Mouse (Mus musculus) ovary, postnatal 10 days (tissue): ENCODE results near the gene Hist3h2a.

ENCODE experiments used
- DNase-seq: peaks from one replicate; pipeline ENCODE4 v3.0.0; 2022; ENCODE audit warnings: low spot score

Gene Hist3h2a

DNA sequence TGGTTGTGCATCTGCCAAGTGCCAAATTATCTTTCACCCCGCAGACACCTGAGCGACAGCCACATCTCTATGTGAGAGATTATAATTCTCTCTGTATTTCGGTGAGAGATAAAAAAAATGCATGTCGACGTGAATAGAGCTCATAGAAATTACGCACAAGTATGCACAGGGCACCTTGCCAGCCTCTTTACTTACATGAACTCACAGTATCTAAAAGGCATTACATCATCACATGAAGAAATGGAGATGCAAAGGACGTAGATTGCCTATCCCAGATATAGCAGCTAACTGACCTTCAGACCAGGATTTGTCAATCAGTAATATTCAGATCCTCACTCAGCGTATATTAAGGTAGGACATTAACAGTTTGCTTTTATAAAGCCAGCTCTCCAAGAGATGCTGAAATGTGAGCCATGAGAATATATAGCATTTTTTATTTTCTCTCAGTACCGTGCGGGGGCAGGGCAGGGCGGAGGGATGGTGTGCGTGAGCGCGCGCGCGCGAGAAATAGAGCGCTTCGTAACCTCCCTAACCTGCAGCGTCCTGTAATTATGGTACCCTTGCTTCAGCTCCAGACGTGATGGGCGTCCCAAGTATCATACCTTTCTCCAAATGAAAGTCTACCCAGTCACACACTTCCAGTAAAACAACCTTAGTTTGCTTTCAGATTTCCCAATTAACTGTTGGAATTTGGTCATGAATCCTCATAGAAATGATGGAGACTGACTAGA is 6.5 kb upstream of the Hist3h2a start:
- no peak for DNase-seq

DNA sequence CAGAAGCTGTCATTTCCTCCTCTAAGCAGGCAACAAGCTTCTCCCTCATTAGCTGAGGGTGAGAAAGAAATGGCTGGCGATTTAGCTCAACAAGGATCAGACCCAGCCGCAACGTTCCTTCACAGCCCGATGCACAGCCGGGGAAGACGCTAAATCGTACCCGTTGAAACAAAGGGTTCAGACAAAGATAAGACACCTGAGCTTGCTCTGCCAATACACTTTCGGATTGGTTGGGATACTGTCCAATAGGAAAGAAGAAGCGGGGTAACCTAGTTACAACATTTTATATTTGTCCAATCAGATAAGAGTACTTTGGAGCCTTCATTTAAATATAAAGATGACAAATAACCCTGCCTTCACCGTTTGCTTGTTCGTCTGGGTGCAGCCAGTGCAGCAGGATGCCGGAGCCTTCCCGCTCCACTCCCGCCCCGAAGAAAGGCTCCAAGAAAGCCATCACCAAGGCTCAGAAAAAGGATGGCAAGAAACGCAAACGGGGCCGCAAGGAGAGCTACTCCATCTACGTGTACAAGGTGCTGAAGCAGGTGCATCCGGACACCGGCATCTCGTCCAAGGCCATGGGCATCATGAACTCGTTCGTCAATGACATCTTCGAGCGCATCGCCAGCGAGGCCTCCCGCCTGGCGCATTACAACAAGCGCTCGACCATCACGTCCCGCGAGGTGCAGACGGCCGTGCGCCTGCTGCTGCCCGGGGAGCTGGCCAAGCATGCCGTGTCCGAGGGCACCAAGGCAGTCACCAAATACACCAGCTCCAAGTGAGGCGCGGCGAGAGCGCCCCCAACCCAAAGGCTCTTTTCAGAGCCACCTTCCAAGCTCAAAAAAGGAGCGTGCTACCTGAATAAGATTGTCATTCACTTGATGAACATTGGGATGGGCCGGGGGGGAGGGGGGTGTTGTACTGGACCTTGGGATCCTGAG is 5.7 kb upstream of the Hist3h2a start, which contains the start of gene Hist3h2ba:
Hist3h2ba (plus strand) TSS at position 379 of the 938 bp plus-strand sequence.
- no peak for DNase-seq

DNA sequence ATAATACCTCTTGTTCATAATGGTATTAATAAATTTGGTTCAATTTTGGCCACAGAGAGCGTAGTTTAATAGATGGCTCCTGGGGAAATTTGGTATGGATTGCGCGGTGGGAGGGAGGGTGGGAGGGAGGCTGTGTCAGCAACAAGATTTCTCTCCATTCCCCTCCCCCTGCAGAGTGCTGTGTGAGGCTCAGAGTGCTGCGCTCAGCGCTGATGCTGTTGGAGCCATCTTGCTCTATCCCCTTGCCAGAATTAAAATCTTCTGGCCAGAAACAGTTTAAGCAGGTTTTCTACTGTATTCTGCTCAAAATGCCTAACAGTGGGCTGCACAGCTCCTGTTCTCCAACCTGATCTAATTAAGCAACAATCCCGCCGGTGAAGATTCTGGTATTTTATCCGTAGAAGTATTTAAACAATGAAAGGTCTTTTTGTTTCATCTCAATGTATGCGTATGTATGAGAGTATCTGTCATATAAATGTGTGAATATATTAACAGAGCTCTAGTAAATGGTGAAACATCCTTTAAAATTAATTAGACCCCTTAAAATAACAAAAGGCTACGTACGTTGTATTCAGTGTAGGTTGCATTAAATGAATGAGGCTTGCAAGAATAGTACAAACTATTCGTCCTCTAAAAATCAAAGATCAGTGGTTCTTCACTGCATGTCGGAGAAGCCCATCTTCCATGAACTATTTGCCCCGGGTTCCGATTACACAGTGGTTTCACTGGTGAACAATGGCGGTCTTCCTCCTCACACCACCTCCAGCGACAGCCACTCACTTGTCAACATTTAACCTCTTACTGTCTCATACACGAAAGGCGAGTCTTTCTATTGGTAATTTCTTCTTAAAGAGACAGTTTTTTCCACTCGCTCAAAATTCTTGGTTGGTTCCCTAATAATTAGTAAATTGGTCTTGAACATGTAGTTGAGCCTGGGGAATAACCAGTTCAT is 4.7 kb upstream of the Hist3h2a start:
- DNase-seq = no peak

DNA sequence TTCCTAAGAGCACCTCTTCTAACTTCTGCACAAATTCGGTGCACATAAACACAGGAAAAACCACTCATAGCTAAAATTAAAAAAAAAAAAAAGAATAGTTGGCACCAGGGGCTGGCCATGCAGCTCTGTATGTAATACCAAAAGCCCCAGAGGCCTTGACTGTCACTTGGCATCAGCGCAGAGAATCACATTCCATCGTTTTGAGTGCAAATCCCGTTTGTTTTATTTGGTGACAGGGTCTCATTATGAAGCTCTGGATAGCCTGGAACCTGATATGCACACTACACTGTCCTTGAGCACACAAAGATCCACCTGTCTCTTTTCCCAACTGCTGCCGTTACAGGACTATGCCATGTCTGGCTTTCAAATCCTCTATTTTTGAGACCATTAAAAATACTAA is 3.3 kb upstream of the Hist3h2a start:
- no peak for DNase-seq

DNA sequence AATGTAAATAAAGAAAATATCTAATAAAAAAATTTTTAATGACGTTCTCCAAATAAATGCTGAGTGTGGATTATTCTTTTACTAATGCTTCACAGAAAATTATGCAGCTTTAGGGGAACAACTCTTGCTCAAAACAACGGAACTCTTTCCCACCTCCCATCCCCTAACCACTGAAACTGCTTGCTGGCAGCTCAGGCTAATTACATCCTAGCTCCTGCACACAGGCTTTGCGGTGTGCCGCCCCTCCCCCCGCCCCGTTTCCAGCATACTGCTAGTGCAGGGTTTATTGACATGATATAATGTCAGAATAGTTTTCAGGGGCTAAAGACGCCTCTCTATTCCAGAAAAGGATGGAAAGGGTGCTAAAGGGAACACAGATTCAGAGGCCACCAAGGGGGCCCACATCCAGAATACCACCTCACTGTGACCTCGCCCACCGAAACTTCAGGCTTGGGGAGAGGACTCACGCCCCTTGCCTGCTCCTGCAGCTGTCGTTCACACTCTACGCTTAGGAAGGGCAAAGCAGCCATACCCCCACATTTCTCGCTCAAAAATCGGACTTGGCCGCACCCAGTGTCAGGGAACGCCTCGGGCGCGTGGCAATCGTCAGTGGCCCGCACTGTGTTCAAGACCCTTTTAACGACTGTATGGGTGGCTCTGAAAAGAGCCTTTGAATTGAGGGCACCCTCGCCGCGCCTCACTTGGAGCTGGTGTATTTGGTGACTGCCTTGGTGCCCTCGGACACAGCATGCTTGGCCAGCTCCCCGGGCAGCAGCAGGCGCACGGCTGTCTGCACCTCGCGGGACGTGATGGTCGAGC is 925 bp upstream of the Hist3h2a start:
- DNase-seq = no peak

DNA sequence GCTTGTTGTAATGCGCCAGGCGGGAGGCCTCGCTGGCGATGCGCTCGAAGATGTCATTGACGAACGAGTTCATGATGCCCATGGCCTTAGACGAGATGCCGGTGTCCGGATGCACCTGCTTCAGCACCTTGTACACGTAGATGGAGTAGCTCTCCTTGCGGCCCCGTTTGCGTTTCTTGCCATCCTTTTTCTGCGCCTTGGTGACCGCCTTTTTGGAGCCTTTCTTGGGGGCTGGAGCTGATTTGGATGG is 390 bp upstream of the Hist3h2a start:
- DNase-seq = peak; percentile 49

DNA sequence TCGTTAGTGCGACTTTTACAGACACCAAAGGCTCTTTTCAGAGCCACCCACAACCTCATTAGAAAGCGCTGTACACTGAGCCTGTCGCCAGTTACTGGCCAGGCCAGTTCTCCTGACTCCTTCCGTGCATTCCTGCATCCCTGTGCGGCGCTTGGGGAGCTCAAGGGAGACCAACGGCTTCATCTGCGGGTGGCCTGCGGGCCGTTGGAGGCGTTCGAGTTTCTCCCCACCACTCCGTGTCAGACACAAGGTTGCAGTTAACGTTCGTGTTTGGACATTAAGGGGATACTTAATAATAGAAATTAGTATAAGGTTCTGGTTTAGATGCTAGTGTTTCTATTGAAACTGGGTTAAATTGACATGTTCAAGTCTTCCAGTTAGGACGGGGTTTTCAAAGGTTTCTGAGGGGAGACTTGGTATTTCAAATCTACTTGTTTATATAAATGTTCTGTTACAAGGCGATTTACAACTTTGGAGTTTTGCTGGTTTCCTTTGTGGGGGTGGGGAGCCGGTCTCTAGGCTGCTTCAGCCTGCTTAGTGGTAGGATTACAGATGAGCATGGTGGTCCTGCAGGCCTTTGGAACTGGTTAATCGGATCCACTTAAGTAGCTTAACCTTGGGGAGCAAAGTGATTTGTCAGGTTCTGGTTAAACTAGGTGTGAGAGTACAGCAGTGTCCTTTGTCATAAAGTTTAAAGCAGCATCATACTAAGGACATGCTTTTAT is 820 bp downstream of the Hist3h2a start:
- no peak for DNase-seq

DNA sequence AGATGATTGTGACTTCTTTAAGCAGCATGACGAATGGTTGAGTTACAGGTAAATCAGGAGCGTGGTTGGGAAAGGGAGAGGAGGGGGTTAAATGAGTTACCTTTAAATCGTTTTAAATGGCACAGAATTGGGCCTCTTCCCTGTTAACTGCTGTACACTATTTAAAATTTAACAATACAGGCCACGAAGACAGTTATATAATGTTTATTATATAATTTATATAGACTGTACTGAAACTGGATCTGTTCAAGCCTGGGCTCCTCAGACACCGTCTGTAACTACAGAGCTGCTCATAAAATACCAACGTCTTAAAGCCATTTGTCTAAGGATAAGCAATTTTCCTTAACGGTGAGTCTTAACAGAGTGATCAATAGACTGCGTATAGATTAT is 1.4 kb downstream of the Hist3h2a start:
- DNase-seq = no peak

DNA sequence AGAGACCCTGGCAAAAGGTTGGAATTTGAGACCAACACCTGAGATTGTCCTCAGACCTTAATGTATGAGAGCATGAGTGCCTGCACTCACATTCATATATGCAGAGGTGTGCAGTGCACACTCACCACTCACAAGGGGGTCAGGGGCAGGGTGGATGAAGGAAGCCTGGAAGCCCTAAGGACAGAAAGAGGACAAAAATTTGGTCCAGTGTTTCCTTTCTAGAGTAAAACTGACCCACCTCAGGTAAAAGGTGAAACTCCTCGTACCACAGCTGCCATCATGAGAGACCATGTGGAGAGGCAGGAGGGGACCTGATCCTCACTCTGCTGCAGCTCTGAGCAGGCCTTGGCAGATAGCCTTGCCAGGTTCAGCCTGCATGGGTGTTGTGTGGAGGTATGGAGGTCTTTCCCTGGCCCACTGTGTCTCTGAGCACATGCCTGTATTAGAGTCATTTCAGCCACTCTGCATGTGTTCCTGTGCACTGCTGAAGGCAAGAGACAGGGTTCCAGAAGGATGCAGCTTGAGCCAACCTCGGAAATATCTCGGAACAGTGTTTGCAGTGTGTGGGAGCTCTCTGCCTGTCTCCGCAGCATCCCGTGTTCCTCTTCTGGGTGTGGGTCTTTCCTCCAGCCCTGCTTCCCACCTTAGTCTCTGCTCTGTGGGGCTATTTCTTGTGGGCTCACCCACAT is 2.9 kb downstream of the Hist3h2a start:
- no peak for DNase-seq

DNA sequence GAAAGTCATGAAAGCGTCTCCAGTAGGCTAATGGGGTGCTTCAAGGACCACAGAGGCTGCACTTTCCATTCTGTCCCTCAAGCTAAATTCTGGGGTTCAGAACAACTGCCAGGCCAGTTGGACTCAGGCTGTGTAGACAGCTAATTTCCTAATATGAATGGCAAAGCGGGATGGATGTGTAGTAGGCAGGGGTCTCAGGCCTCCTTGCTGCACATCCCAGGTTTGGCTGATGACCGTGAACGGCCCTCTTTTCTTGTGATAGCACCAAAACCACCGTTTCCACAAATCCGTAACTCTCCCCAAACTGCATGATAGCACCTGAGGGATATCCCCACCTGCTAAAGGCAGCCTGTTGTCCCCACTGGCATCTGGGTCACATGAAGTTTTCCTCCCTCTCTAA is 4.1 kb downstream of the Hist3h2a start:
- no peak for DNase-seq

DNA sequence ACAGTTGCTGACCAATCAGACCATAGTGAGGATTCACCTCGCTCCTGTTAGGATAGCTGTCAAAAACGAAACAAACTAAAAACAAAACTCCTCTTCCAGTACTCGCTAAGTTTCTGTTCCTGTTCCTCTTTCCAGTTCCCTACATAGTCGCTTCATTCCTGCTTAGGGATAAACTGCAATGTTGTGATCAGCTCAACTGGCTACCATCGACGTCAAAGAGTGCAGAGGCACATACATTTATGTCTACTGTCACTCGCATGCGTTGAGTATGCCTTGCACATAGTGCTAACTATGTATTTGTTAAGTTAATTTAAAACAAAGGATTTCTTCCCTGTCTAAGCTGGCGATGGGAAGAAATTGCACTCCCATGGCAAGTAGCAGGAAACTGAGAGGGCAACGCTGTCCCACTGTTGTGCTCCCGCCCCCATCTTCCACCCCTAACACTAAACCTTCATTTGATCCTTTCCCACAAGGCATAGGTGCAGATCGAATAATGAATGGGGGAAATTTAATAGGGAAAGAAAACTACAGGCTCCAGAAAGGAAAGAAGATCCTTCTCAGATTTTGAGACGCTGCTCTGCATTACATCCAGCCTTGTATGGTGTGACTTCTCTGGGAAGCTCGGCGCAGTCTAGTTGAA is 4.8 kb downstream of the Hist3h2a start:
- no peak for DNase-seq

DNA sequence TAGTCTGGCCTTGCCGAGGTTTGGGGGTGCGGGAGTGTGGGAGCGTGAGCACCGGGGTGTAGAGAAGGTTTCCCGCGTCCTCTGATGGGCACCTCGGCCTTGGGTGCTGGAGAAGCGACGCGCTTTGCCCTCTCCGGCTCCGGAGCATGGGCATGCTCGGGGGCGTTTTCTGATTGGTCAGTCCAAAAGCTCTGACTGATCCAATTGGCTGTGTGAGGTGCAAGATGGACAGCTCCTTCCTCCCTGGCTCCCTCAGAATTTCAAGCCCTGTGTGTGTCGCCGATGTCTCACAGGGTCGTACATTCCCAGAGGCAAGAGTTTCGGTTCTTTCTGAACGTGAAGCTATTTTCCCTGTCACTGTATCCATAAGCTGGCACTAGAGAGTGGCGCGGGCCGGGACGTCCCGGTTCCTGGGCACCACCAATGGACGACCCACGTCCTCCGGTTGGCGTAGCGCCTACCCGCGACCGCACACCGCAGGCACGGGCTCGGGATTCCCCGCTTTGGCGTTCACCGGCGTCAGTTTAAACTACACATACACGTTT is 5.5 kb downstream of the Hist3h2a start:
- DNase-seq = peak; percentile 40

DNA sequence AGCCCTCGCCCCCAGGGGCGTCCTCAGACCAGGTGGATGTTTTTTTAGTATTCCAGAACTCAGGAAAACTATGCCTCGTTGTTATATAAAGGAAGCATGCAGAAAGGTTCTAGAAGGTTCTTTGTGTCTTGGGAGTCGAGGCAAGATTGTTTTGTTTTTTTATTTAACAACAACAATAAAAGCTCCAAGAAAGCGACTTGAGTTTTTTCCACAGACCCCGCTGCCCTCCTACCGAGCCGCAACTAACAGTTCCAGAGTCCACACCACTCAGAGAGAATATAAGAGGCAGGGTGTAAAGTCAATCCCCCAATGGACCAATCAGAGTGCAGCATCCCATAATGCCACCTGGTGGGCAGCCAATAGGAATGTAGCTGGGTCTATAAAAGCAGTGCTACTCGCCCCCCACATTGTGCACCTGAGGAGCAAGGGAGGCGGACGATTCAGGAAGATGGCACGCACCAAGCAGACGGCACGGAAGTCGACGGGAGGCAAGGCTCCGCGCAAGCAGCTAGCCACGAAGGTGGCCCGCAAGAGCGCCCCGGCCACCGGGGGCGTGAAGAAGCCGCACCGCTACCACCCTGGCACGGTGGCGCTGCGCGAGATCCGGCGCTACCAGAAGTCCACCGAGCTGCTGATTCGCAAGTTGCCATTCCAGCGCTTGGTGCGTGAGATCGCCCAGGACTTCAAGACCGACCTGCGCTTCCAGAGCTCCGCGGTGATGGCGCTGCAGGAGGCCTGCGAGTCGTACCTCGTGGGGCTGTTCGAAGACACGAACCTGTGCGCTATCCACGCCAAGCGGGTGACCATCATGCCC is 7.1 kb downstream of the Hist3h2a start:
- no peak for DNase-seq

DNA sequence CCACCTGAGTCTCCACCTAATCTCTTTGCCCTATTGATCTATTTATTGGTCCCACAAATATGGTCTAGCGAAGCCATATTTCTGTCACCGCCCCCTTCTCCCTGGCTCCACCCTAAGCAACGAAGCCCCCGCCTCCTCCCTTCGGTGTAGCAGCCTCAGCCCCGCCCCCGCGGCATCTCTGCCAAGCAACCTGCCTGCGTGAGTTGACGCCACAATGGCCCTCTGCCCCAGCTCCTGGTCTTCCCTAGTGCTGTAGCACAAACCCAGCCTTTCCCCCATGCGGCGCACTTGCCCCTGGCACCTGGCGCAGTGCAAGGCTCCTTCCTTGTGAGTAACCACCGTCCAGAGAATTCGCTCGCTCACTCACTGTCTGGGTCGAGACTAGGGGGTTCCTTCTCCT is 9.1 kb downstream of the Hist3h2a start:
- DNase-seq = no peak

DNA sequence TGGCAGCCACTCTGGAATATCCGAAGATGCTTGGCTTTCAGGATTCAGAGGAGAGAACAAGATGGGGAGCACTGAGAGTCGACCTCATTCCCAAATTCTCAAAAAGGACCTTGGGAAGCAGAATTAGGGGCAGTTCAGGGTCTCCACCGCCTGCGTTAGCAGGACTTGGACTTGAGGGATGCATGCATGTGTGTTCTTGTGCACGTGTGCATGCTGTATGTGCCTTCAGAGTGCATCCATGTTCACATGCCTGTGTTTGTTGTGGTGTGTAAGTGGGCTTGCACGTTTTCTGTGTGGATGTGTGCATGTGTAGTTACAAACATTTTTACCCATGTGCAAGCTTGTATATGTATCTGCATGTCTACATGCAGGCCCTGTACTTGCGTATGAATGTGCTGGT is 9.7 kb downstream of the Hist3h2a start:
- DNase-seq = no peak

DNA sequence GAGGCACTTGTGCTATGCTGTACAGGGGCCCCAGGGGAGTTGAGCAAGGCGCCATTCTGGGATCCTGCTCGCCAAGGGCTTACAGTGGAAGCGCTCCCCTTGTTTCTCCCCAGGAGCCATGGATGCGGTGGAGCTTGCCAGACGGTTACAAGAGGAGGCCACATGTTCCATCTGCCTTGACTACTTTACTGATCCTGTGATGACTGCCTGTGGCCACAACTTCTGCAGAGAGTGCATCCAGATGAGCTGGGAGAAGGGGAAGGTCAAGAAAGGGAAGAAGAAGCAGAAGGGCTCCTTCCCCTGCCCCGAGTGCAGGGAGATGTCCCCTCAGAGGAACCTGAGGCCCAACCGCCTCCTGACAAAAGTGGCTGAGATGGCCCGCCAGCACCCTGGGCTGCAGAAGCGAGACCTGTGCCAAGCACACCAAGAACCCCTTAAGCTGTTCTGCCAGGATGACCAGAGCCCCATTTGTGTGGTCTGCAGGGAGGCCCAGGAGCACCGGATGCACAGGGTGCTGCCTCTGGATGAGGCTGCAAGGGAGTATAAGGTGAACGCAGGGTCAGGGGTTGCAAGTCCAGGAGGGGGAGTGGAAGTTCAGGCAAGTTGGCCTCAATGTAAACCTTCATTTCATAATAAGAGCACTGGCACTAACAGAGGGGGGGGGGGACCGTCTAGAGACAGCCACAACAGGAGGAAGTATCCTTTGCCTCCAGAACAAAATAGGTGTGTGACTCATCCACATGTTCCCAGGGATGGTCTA is 10.7 kb downstream of the Hist3h2a start:
- DNase-seq = no peak

DNA sequence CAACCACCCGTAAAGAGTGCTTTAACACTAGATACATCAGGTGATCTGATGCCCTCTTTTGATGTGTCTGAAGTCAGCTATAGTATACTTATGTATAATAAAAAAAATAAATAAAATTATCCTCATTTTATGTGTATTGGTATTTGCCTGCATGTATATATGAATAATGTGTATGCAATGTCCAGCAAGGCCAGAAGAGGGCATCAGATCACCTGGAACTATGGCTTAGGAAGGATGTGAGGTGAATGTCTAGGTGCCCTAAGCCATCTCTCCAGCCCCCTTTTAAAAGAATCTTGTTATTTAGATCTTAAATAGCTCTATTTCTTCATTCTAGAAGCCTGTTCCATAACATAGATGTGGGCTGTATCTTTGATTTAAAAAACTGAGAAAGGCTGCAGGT is 12.9 kb downstream of the Hist3h2a start:
- no peak for DNase-seq

DNA sequence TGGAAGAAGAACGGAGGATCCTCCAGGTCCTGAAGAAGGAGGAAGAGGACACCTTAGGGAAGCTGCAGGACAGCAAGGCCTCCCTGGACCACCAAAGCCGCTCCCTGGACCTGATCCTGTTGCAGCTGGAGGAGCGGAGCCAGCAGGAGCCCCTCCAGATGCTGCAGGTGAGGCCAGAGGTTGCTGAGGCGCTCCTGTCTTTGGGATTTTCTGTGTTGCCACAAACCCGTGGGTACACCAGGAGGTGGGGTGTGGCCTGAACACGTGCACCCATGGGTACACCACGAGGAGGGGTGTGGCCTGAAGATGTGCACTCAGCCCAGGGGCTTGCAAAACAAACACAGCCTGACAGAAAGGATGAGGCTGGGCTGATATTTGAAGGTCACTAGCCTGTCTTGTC is 14.1 kb downstream of the Hist3h2a start:
- no peak for DNase-seq
